ENCODE assay signal across 8 mouse cellular contexts in the genomic region with DNA sequence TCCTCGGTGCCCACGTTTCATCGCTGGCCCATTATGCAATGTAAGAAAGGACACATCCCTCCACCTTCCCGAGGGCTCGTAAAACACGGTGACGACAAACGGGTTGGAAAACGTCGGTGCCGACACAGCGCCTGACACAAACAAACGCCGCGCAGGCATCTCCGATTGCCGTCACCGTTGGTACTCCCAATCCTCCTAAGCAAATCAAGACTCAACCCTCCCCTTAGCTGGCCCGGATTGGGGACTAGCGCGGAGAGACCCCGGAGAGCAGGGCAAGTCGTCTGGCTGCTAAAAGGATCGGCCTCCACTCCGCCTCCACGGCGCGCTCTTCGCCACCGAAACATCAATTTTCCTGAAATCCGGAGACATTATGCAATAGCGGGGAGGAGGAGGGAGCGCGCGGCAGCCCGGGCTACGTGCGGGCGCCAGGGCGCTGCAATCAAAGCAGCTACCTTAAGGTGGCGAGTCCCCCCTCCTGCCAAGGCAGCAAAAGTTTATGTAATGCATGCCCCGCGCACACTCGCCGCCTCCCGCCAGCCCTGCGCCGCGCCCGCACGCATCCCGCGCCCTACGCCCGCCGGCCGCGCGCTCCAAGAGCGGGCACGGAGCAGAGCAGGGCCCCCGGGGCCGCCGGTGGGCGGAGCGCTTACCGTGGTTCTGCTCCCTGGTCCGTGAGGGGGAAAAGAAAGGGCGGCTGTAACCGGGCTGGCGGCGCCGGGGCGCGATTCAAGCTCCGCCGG. TPM values are rescaled to one million over a fixed set of nuclear protein-coding genes. Genes with fewer than 3 reads are reported as not detected.
DNase-seq lines count a peak whose midpoint lies in the region; ATAC-seq and TF ChIP-seq lines count a peak whose summit lies in the region.

No protein-coding gene starts in this region.

- H3K36me3 ChIP-seq in embryonic facial prominence, embryonic 14.5 days (ENCODE audit: control insufficient read depth, insufficient read depth, low read length), result no peaks in the 10 kb centered on the region
- H3K36me3 ChIP-seq in heart, embryonic 15.5 days, result no peaks in the 10 kb centered on the region
- no peaks in the 10 kb centered on the region for H3K36me3 ChIP-seq in liver, embryonic 14.5 days (replicated peaks; ENCODE audit: control insufficient read depth, insufficient read depth, low read depth)
- no peaks in the 10 kb centered on the region for H3K36me3 ChIP-seq in thymus, adult 2 months (ENCODE audit: control insufficient read depth, insufficient read depth, low read length)

- TF ChIP-seq CTCF in liver, embryonic 14.5 days (IDR thresholded peaks at IDR 0.05; ENCODE audit: low read depth), result no peak
- peak; percentile 49; the same call in 1 of the 2 replicates for TF ChIP-seq CTCF in thymus, adult 2 months (IDR thresholded peaks at IDR 0.05; ENCODE audit: borderline replicate concordance, control insufficient read depth, extremely low read depth, insufficient read depth, low read length, poor library complexity)

- no peaks in the 10 kb centered on the region for H3K27me3 ChIP-seq in embryonic facial prominence, embryonic 14.5 days (replicated peaks; ENCODE audit: control insufficient read depth, insufficient read depth, low read length)
- no peaks in the 10 kb centered on the region for H3K27me3 ChIP-seq in heart, embryonic 15.5 days
- peaks cover 65% of the 10 kb centered on the region for H3K27me3 ChIP-seq in liver, embryonic 14.5 days (ENCODE audit: control insufficient read depth, insufficient read depth, low read length)
- H3K27me3 ChIP-seq in thymus, adult 2 months (ENCODE audit: control insufficient read depth, insufficient read depth, low read length), result peaks cover 15% of the 10 kb centered on the region

- H3K4me3 ChIP-seq in embryonic facial prominence, embryonic 14.5 days (ENCODE audit: low read depth, low read length), result peak overlapping the region; percentile 92
- H3K4me3 ChIP-seq in heart, embryonic 15.5 days, result peak overlapping the region; percentile 93
- H3K4me3 ChIP-seq in liver, embryonic 14.5 days (ENCODE audit: insufficient read depth in 1 of 2, low read depth in 2 of 2, low read length in 2 of 2), result peak overlapping the region; percentile 64 to 65
- H3K4me3 ChIP-seq in thymus, adult 2 months (ENCODE audit: control insufficient read depth, insufficient read depth, low read length), result peak overlapping the region; percentile 59

- WGBS in embryonic facial prominence, embryonic 14.5 days, result 1% methylated on average over 37 of the region's 77 CpGs
- WGBS in heart, embryonic 15.5 days, result under 1% methylated on average over 74 of the region's 77 CpGs
- WGBS in liver, embryonic 14.5 days (ENCODE audit: insufficient replicate concordance), result under 1% methylated on average over 75 of the region's 77 CpGs
- under 1% methylated on average over 77 of the region's 77 CpGs for WGBS in thymus, adult 2 months

- peak overlapping the region; percentile 100 for H3K4me2 ChIP-seq in embryonic facial prominence, embryonic 14.5 days (ENCODE audit: low read depth, low read length)
- H3K4me2 ChIP-seq in heart, embryonic 15.5 days, result peak overlapping the region; percentile 86
- H3K4me2 ChIP-seq in liver, embryonic 14.5 days (ENCODE audit: low read depth), result peak overlapping the region; percentile 70

- no peak for TF ChIP-seq EP300 in liver, embryonic 14.5 days (IDR thresholded peaks at IDR 0.05; ENCODE audit: low read depth)

- ATAC-seq in embryonic facial prominence, embryonic 14.5 days (ENCODE audit: low read depth), result peak; percentile 75
- peak; percentile 63 for ATAC-seq in heart, embryonic 15.5 days (replicated peaks; ENCODE audit: insufficient number of reproducible peaks, insufficient read depth, low FRiP score, low read depth)
- ATAC-seq in liver, embryonic 14.5 days (ENCODE audit: insufficient read depth), result peak; percentile 61

- peak overlapping the region; percentile 90 for H3K9ac ChIP-seq in embryonic facial prominence, embryonic 14.5 days (ENCODE audit: low read depth, low read length)
- peak overlapping the region; percentile 89 for H3K9ac ChIP-seq in heart, embryonic 15.5 days
- H3K9ac ChIP-seq in liver, embryonic 14.5 days (replicated peaks), result 0 out of 2 replicates have a peak overlapping the region, but pooled peaks have one; percentile 24

- peak overlapping the region; percentile 97 for H3K27ac ChIP-seq in embryonic facial prominence, embryonic 14.5 days (replicated peaks; ENCODE audit: low read depth, low read length)
- peak overlapping the region; percentile 97 for H3K27ac ChIP-seq in heart, embryonic 15.5 days
- no peak overlapping the region for H3K27ac ChIP-seq in liver, embryonic 14.5 days
- H3K27ac ChIP-seq in thymus, adult 2 months (ENCODE audit: control insufficient read depth, insufficient read depth, low read length), result no peak overlapping the region

- peaks cover 34% of the 10 kb centered on the region for H3K4me1 ChIP-seq in embryonic facial prominence, embryonic 14.5 days (ENCODE audit: control insufficient read depth, insufficient read depth, low read length)
- peaks cover 40% of the 10 kb centered on the region for H3K4me1 ChIP-seq in heart, embryonic 15.5 days (replicated peaks)
- H3K4me1 ChIP-seq in liver, embryonic 14.5 days (replicated peaks; ENCODE audit: control insufficient read depth in 2 of 2, insufficient read depth in 2 of 2, low read length in 1 of 2), result peaks cover 0 to 12% of the 10 kb centered on the region in 2 experiments; a peak in 1 of 4 replicates
- H3K4me1 ChIP-seq in thymus, adult 2 months (replicated peaks; ENCODE audit: control insufficient read depth, insufficient read depth, low read length), result peaks cover 22% of the 10 kb centered on the region

- no peaks in the 10 kb centered on the region for H3K9me3 ChIP-seq in embryonic facial prominence, embryonic 14.5 days (ENCODE audit: control insufficient read depth, low read length)
- H3K9me3 ChIP-seq in heart, embryonic 15.5 days (replicated peaks), result no peaks in the 10 kb centered on the region
- H3K9me3 ChIP-seq in liver, embryonic 14.5 days (ENCODE audit: control insufficient read depth, low read length), result no peaks in the 10 kb centered on the region

- TF ChIP-seq POLR2A in thymus, adult 2 months (IDR thresholded peaks at IDR 0.05; ENCODE audit: control insufficient read depth, extremely low read depth, insufficient read depth, low read length, poor library complexity), result no peak

- peak; percentile 83 for DNase-seq in CD4-positive, CD25-positive, alpha-beta regulatory T cell, adult 2 months (ENCODE audit: low read depth, low spot score)
- DNase-seq in adrenal gland, postnatal 14 days, result peak; percentile 86
- peak; percentile 84 for DNase-seq in embryonic facial prominence, embryonic 14.5 days (ENCODE audit: low spot score)
- DNase-seq in kidney, postnatal 25 days, result peak; percentile 72 to 86
- no peak for DNase-seq in liver, embryonic 14.5 days (ENCODE audit: low read depth in 3 of 3, low spot score in 3 of 3)
- DNase-seq in neural tube, embryonic 10.5 days (ENCODE audit: extremely low spot score, low spot score), result peak; percentile 78
- no peak for DNase-seq in thymus, adult 2 months

RNA-seq across cellular contexts. Expression of a gene that starts 0.5 kb away (rescaled TPM):
- 49.1 and 87.9 TPM in 2 replicates for total RNA-seq in adrenal gland, postnatal 14 days (2021)
- 27.2 and 30.4 TPM in 2 replicates for polyA plus RNA-seq in embryonic facial prominence, embryonic 14.5 days (2014; fragmentation: Nextera tagmentation; extraction: Ambion mirVana)
- polyA plus RNA-seq in heart, embryonic 15.5 days (2015; fragmentation: Nextera tagmentation; extraction: Ambion mirVana), result 37.1 and 40.5 TPM in 2 replicates
- 0.81 and 1.0 TPM in 2 replicates for polyA plus RNA-seq in liver, embryonic 14.5 days (2012; rRNA removed)
- polyA plus RNA-seq in liver, embryonic 14.5 days (2014; fragmentation: Nextera tagmentation; extraction: Ambion mirVana), result 2.1 and 2.6 TPM in 2 replicates
- 2.5 and 2.9 TPM in 2 replicates for polyA plus RNA-seq in thymus, adult 2 months (2012; rRNA removed)

RNA-seq across cellular contexts. Expression of a gene that starts 50.9 kb away (rescaled TPM):
- total RNA-seq in adrenal gland, postnatal 14 days (2021), result 128 and 131 TPM in 2 replicates
- 34.0 and 35.2 TPM in 2 replicates for polyA plus RNA-seq in embryonic facial prominence, embryonic 14.5 days (2014; fragmentation: Nextera tagmentation; extraction: Ambion mirVana)
- polyA plus RNA-seq in heart, embryonic 15.5 days (2015; fragmentation: Nextera tagmentation; extraction: Ambion mirVana), result 51.7 and 53.8 TPM in 2 replicates
- polyA plus RNA-seq in liver, embryonic 14.5 days (2012; rRNA removed), result 10.7 and 16.1 TPM in 2 replicates
- polyA plus RNA-seq in liver, embryonic 14.5 days (2014; fragmentation: Nextera tagmentation; extraction: Ambion mirVana), result 26.2 and 26.5 TPM in 2 replicates
- polyA plus RNA-seq in thymus, adult 2 months (2012; rRNA removed), result 47.8 and 48.5 TPM in 2 replicates

Comparison
In these comparisons a context has a peak if more than half of its experiments do, and no peak if none do; other contexts are left out.
1. DNase-seq: peak in CD4-positive, CD25-positive, alpha-beta regulatory T cell, adult 2 months (single experiment), adrenal gland, postnatal 14 days (single experiment), embryonic facial prominence, embryonic 14.5 days (single experiment), kidney, postnatal 25 days (2 of 2) and neural tube, embryonic 10.5 days (single experiment); none in liver, embryonic 14.5 days (0 of 3) and thymus, adult 2 months (single experiment).
2. H3K27ac ChIP-seq: peak in embryonic facial prominence, embryonic 14.5 days (single experiment) and heart, embryonic 15.5 days (single experiment); none in liver, embryonic 14.5 days (single experiment) and thymus, adult 2 months (single experiment).
3. H3K9ac ChIP-seq: peak in every context shown above with its lines; median percentile 90 in embryonic facial prominence, embryonic 14.5 days; 89 in heart, embryonic 15.5 days; 24 in liver, embryonic 14.5 days.
4. Peak in every context shown above with its lines, with median percentiles within 50 percentile points of each other: ATAC-seq, H3K4me2 ChIP-seq and H3K4me3 ChIP-seq.